Mouse (Mus musculus) CH12.LX (cell line): ENCODE data around the gene Cnfn. TPM values are rescaled to one million over a fixed set of nuclear protein-coding genes. Genes with fewer than 3 reads are reported as not detected.

Experiments
- DNase-seq: peaks from one replicate; pipeline ENCODE4 v3.0.0-alpha.2; 2013; ENCODE audit errors: extremely low read depth
- H3K27ac ChIP-seq: 2 replicates; pipeline ENCODE4 v1.5.1; 2012; ENCODE audit warnings: low read depth, mild to moderate bottlenecking, control low read depth, moderate library complexity; ENCODE audit not compliant: insufficient read depth
- H3K27me3 ChIP-seq: replicated peaks from 2 replicates; pipeline ENCODE3; 2012; ENCODE audit warnings: inconsistent platforms
- H3K36me3 ChIP-seq, 2 experiments: replicated peaks in 1 of 2; 2 replicates each; pipeline versions ENCODE3 to v1.6.1; 2012; ENCODE audit warnings: inconsistent platforms in 1 of 2, low read length in 1 of 2, mild to moderate bottlenecking in 1 of 2, mixed read lengths in 1 of 2, moderate library complexity in 1 of 2; ENCODE audit not compliant: control insufficient read depth in 1 of 2, insufficient read depth in 1 of 2
- H3K4me1 ChIP-seq, 2 experiments: 2 replicates each; pipeline ENCODE4 v1.6.1; 2012; ENCODE audit warnings: inconsistent platforms in 1 of 2, moderate library complexity in 1 of 2; ENCODE audit not compliant: insufficient read depth in 2 of 2, control insufficient read depth in 1 of 2
- H3K4me2 ChIP-seq: 2 replicates; pipeline ENCODE4 v1.6.1; 2012; ENCODE audit warnings: low read depth, mild to moderate bottlenecking, control low read depth; ENCODE audit not compliant: poor library complexity, insufficient read depth, severe bottlenecking
- H3K4me3 ChIP-seq, 3 experiments: fragments of 150-350 bp in 1 of 3; sonication (generic) in 1 of 3; replicated peaks in 1 of 3; 2 replicates each; pipeline versions ENCODE3 to v1.5.1; 2011 to 2012; ENCODE audit warnings: low read depth in 2 of 3, low read length in 2 of 3, mild to moderate bottlenecking in 2 of 3, moderate library complexity in 2 of 3, control low read depth in 1 of 3, improper control_type of control experiment in 1 of 3, inconsistent platforms in 1 of 3, mixed read lengths in 1 of 3; ENCODE audit not compliant: poor library complexity in 1 of 3
- H3K79me2 ChIP-seq: replicated peaks from 2 replicates; pipeline ENCODE4 v1.6.1; 2012; ENCODE audit warnings: mild to moderate bottlenecking, moderate library complexity; ENCODE audit not compliant: control insufficient read depth, poor library complexity, insufficient read depth, severe bottlenecking; ENCODE audit errors: extremely low read depth
- H3K9ac ChIP-seq: 2 replicates; pipeline ENCODE4 v1.6.1; 2012; ENCODE audit warnings: low read depth, mild to moderate bottlenecking, control low read depth, moderate library complexity; ENCODE audit not compliant: insufficient read depth
- H3K9me3 ChIP-seq: replicated peaks from 2 replicates; pipeline ENCODE3; 2012; ENCODE audit warnings: low read length, inconsistent platforms, mixed read lengths
- ELF1 ChIP-seq: IDR thresholded peaks from 2 replicates; pipeline ENCODE4 v1.6.1; 2014; ENCODE audit warnings: low read depth, mild to moderate bottlenecking, inconsistent platforms, low read length, improper control_type of control experiment
- EP300 ChIP-seq: IDR thresholded peaks from 2 replicates; pipeline ENCODE4 v1.6.1; 2011; ENCODE audit warnings: low read length, improper control_type of control experiment
- ETS1 ChIP-seq: conservative IDR thresholded peaks from 2 replicates; pipeline ENCODE4 v1.6.1; 2012; ENCODE audit warnings: low read depth, mild to moderate bottlenecking, inconsistent platforms, low read length, improper control_type of control experiment, moderate library complexity
- GABPA ChIP-seq: IDR thresholded peaks from 2 replicates; pipeline ENCODE4 v1.6.1; 2012; ENCODE audit warnings: low read depth, low read length, improper control_type of control experiment, inconsistent platforms; ENCODE audit not compliant: insufficient replicate concordance
- HCFC1 ChIP-seq: IDR thresholded peaks from 2 replicates; pipeline ENCODE4 v1.6.1; 2012; ENCODE audit warnings: low read depth, mild to moderate bottlenecking, inconsistent platforms, low read length, improper control_type of control experiment
- IRF4 ChIP-seq: IDR thresholded peaks from 2 replicates; pipeline ENCODE4 v1.6.1; 2014; ENCODE audit warnings: low read depth, mild to moderate bottlenecking, inconsistent platforms, low read length, improper control_type of control experiment
- KAT2A ChIP-seq: IDR thresholded peaks from 2 replicates; pipeline ENCODE4 v1.6.1; 2012; ENCODE audit warnings: low read length, improper control_type of control experiment, inconsistent platforms; ENCODE audit not compliant: insufficient replicate concordance
- MAFK ChIP-seq: IDR thresholded peaks from 2 replicates; pipeline ENCODE4 v1.6.1; 2011; ENCODE audit warnings: low read length, improper control_type of control experiment; ENCODE audit not compliant: insufficient replicate concordance
- MAX ChIP-seq: IDR thresholded peaks from 2 replicates; pipeline ENCODE4 v1.6.1; 2011; ENCODE audit warnings: low read length, improper control_type of control experiment
- MEF2A ChIP-seq: IDR thresholded peaks from 2 replicates; pipeline ENCODE4 v1.6.1; 2014; ENCODE audit warnings: low read depth, mild to moderate bottlenecking, inconsistent platforms, low read length, improper control_type of control experiment, borderline replicate concordance
- MYC ChIP-seq: IDR thresholded peaks from 2 replicates; pipeline ENCODE4 v1.6.1; 2011; ENCODE audit warnings: low read depth, mild to moderate bottlenecking, improper control_type of control experiment, low read length
- NELFE ChIP-seq: IDR thresholded peaks from 2 replicates; pipeline ENCODE4 v1.6.1; 2011; ENCODE audit warnings: low read depth, low read length, improper control_type of control experiment
- PAX5 ChIP-seq: IDR thresholded peaks from 2 replicates; pipeline ENCODE4 v1.6.1; 2012; ENCODE audit warnings: low read length, inconsistent platforms, mixed read lengths
- POLR2AphosphoS2 ChIP-seq: IDR thresholded peaks from 2 replicates; pipeline ENCODE4 v1.6.1; 2011; ENCODE audit warnings: low read depth, low read length, improper control_type of control experiment
- RAD21 ChIP-seq: IDR thresholded peaks from 2 replicates; pipeline ENCODE4 v1.6.1; 2011; ENCODE audit warnings: low read depth, mild to moderate bottlenecking, low read length, improper control_type of control experiment, moderate library complexity
- SIN3A ChIP-seq: IDR thresholded peaks from 2 replicates; pipeline ENCODE4 v1.6.1; 2012; ENCODE audit warnings: low read length, improper control_type of control experiment, inconsistent platforms
- TBP ChIP-seq: conservative IDR thresholded peaks from 2 replicates; pipeline ENCODE4 v1.6.1; 2011; ENCODE audit warnings: low read depth, low read length, improper control_type of control experiment
- TCF12 ChIP-seq: IDR thresholded peaks from 2 replicates; pipeline ENCODE4 v1.6.1; 2014; ENCODE audit warnings: low read depth, mild to moderate bottlenecking, inconsistent platforms, low read length, improper control_type of control experiment
- ZKSCAN1 ChIP-seq: IDR thresholded peaks from 2 replicates; pipeline ENCODE4 v1.6.1; 2012; ENCODE audit warnings: low read depth, inconsistent platforms, low read length, improper control_type of control experiment, borderline replicate concordance
- ZMIZ1 ChIP-seq: IDR thresholded peaks from 2 replicates; pipeline ENCODE4 v1.6.1; 2012; ENCODE audit warnings: low read depth, mild to moderate bottlenecking, inconsistent platforms, low read length, improper control_type of control experiment
- ZNF384 ChIP-seq: IDR thresholded peaks from 2 replicates; pipeline ENCODE4 v1.6.1; 2012; ENCODE audit warnings: low read depth, low read length, improper control_type of control experiment, inconsistent platforms
- dilution Hi-C: fragments of 300-500 bp; cut with MboI; formaldehyde crosslinking; loops from 2 replicates; pipeline ENCODE4 v1.14.3; 2020; ENCODE audit warnings: low sequenced_read_pairs; ENCODE audit not compliant: extremely low pct_unique_long_range_greater_than_20kb, extremely low pct_ligation_motif_present
- in situ Hi-C: fragments of 300-500 bp; cut with MboI; formaldehyde crosslinking; loops from 3 replicates; pipeline ENCODE4 v1.14.3; 2019; ENCODE audit warnings: low sequenced_read_pairs, low pct_ligation_motif_present, low pct_unique_long_range_greater_than_20kb, mixed read lengths
- polyA plus RNA-seq: library from polyadenylated mRNA; unstranded; fragments of >175 nt; gene quantifications from 2 replicates; pipeline ENCODE4 v1.2.1, GENCODE M21; 2012; ENCODE audit warnings: low read depth; ENCODE audit not compliant: insufficient read length
- total RNA-seq, 2 experiments: library from RNA; depleted of rRNA; stranded (reverse); fragments of 300-350 nt in 1 of 2; fragments of >200 nt in 1 of 2; gene quantifications; 2 replicates each; pipeline ENCODE4 v1.2.3; 2012 to 2014

Cnfn gene
- total and polyA plus RNA-seq, 3 experiments = not detected

- DNase-seq = peak; percentile 71
- Histone ChIP-seq H3K4me3 (no peak overlapping the region), H3K4me2 (peak overlapping the region; percentile 4; the same call in 1 of the 2 replicates), H3K9me3 (no peaks in the 10 kb centered on the region), H3K27me3 (no peaks in the 10 kb centered on the region), H3K79me2 (no peaks in the 10 kb centered on the region), H3K4me1 (peaks cover 19 to 32% of the 10 kb centered on the region in 2 experiments), H3K27ac (peak overlapping the region; percentile 70), H3K9ac (peak overlapping the region; percentile 13; the same call in 1 of the 2 replicates), H3K36me3 (peaks cover 19 to 66% of the 10 kb centered on the region in 2 experiments)
- peak; percentile 59 for TF ChIP-seq IRF4
- 0 out of 2 replicates have a peak, but pooled peaks have one; percentile 33 for TF ChIP-seq TBP
- 0 out of 2 replicates have a peak, but pooled peaks have one; percentile 22 for TF ChIP-seq ELF1
- no peak for TF ChIP-seq MAFK
- 0 out of 2 replicates have a peak, but pooled peaks have one; percentile 32 for TF ChIP-seq SIN3A
- TF ChIP-seq ZNF384 = no peak
- TF ChIP-seq TCF12 = peak; percentile 21; the same call in 1 of the 2 replicates
- 0 out of 2 replicates have a peak, but pooled peaks have one; percentile 20 for TF ChIP-seq NELFE
- no peak for TF ChIP-seq GABPA
- TF ChIP-seq EP300 = peak; percentile 8; the same call in 1 of the 2 replicates
- TF ChIP-seq PAX5 = no peak
- TF ChIP-seq MYC = no peak
- TF ChIP-seq KAT2A = no peak
- TF ChIP-seq RAD21 = no peak
- TF ChIP-seq MEF2A = no peak
- 0 out of 2 replicates have a peak, but pooled peaks have one; percentile 7 for TF ChIP-seq HCFC1
- peak; percentile 26; the same call in 1 of the 2 replicates for TF ChIP-seq MAX
- dilution Hi-C loops = no loop called here
- in situ Hi-C loops = no loop called here
These were observed 16.5 kb upstream of the Cnfn start for GRCm38 (mm10) chr7:25385850-25386555.

GRCm38 (mm10) chr7:25385259-25385658 is 15.7 kb upstream of the Cnfn start:
- Histone ChIP-seq H3K4me1 (peaks cover 19 to 34% of the 10 kb centered on the region in 2 experiments), H3K79me2 (no peaks in the 10 kb centered on the region), H3K27ac (no peak overlapping the region), H3K36me3 (peaks cover 22 to 69% of the 10 kb centered on the region in 2 experiments), H3K4me2 (no peak overlapping the region), H3K9ac (no peak overlapping the region), H3K9me3 (no peaks in the 10 kb centered on the region), H3K27me3 (no peaks in the 10 kb centered on the region), H3K4me3 (no peak overlapping the region)
- dilution Hi-C loops = no loop called here
- no peak for DNase-seq
- in situ Hi-C loops = no loop called here
- TF ChIP-seq ZKSCAN1 (no peak), ZMIZ1 (no peak), SIN3A (no peak), POLR2AphosphoS2 (no peak), ETS1 (no peak), GABPA (no peak)
